Mouse (Mus musculus) cerebellum, postnatal 4 days (tissue): ENCODE measurements around the gene Fam229a.
"Not testable (repeated sequence)": the region's sequence is repeated elsewhere in the genome, so short reads cannot be mapped to it uniquely, and the experiment has no call there.

Experiments used
- DNase-seq, 2 experiments: peaks; one replicate each; pipeline ENCODE4 v3.0.0; 2022; ENCODE audit warnings: low spot score in 2 of 2, mixed read lengths in 1 of 2

Fam229a gene

GRCm38 (mm10) chr4:129518519-129518918, 27.5 kb downstream of the Fam229a start:
- no peak for DNase-seq

- DNase-seq: no peak
Measured at GRCm38 (mm10) chr4:129525338-129525737, 34.3 kb downstream of the Fam229a start.

GRCm38 (mm10) chr4:129525889-129526288, 34.9 kb downstream of the Fam229a start:
- no peak for DNase-seq

GRCm38 (mm10) chr4:129528901-129529300, 37.9 kb downstream of the Fam229a start:
- DNase-seq: not testable (repeated sequence)

DNA sequence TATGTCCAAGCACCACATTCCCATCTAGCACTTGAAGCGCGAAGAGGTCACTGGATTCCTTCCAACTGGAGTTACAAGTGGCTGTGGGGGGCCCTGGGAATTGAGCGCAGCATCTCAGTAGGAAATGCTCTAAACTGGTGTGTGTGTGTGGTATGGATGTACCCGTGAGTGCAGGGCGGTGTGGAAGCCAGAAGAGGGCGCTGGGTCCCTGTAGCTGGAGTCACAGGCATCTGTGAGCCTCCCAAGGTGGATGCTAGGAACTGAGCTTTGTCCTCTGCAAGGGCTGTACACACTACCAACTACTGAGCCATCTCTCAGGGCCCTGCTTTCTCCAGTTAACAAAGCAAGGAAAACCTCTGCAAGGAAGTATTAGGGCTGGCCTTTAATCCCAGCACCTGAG, 49.0 kb downstream of the Fam229a start:
- no peak for DNase-seq
